Mouse (Mus musculus) kidney, adult 2 months (tissue): ENCODE data around the gene Akr1a1. TPM values are rescaled to one million over a fixed set of nuclear protein-coding genes. Genes with fewer than 3 reads are reported as not detected.

ENCODE experiments used
- DNase-seq: peaks from one replicate; pipeline ENCODE4 v3.0.0; 2021
- H3K27ac ChIP-seq: fragments of 200-500 bp; 2 replicates; pipeline ENCODE4 v1.5.1; 2012; ENCODE audit warnings: low read depth, low read length, control low read depth, inconsistent platforms; ENCODE audit not compliant: insufficient read depth
- H3K27me3 ChIP-seq: fragments of 200-500 bp; replicated peaks from 2 replicates; pipeline ENCODE4 v1.6.1; 2012; ENCODE audit warnings: mild to moderate bottlenecking, moderate library complexity, low read length, inconsistent platforms; ENCODE audit not compliant: control insufficient read depth, insufficient read depth
- H3K36me3 ChIP-seq: fragments of 200-500 bp; 2 replicates; pipeline ENCODE4 v1.6.1; 2012; ENCODE audit warnings: mild to moderate bottlenecking, moderate library complexity, low read length, inconsistent platforms; ENCODE audit not compliant: control insufficient read depth, insufficient read depth
- H3K4me1 ChIP-seq: fragments of 200-500 bp; 2 replicates; pipeline ENCODE4 v1.6.1; 2011; ENCODE audit warnings: low read length; ENCODE audit not compliant: control insufficient read depth, insufficient read depth
- H3K4me3 ChIP-seq: fragments of 200-500 bp; 2 replicates; pipeline ENCODE4 v1.5.1; 2011; ENCODE audit warnings: mild to moderate bottlenecking, low read depth, low read length, control low read depth; ENCODE audit not compliant: insufficient read depth
- CTCF ChIP-seq: fragments of 200-500 bp; conservative IDR thresholded peaks from 2 replicates; pipeline ENCODE4 v1.5.1; 2011; ENCODE audit warnings: low read depth, mild to moderate bottlenecking, control low read depth, low read length, moderate library complexity, mixed read lengths; ENCODE audit not compliant: insufficient read depth, insufficient read length
- POLR2A ChIP-seq: fragments of 200-500 bp; IDR thresholded peaks from one replicate; pipeline ENCODE4 v1.6.1; 2011; ENCODE audit warnings: low read depth, low read length, control low read depth
- WGBS: fragments of 180-500 bp; shearing (Covaris S2); methylation state at CpG from one replicate; pipeline ENCODE4 v1.1.7; 2018; 5-methylcytosine and 5-hydroxymethylcytosine counted together
- polyA plus RNA-seq: library from polyadenylated mRNA; depleted of rRNA; stranded (reverse); fragments of >200 nt; gene quantifications from 2 replicates; pipeline ENCODE4 v1.2.3, GENCODE M21; 2012

Gene Akr1a1
- polyA plus RNA-seq, 1 experiment, result 3,067 TPM

- no peak for TF ChIP-seq POLR2A
- TF ChIP-seq CTCF, result no peak
- no peaks in the 10 kb centered on the region for H3K27me3 ChIP-seq
- 0 out of 2 replicates have a peak overlapping the region, but pooled peaks have one; percentile 1 for H3K27ac ChIP-seq
- WGBS, result 43% methylated on average over 7 of the region's 7 CpGs
- no peak overlapping the region for H3K4me3 ChIP-seq
- peaks cover 13% of the 10 kb centered on the region for H3K36me3 ChIP-seq
- peaks cover 18% of the 10 kb centered on the region for H3K4me1 ChIP-seq
- DNase-seq, result no peak
Observed at GRCm38 (mm10) chr4:116645624-116646023, 5.9 kb downstream of the Akr1a1 start.

- peak; percentile 52 for DNase-seq
- peaks cover 18% of the 10 kb centered on the region for H3K36me3 ChIP-seq
- 26% methylated on average over 6 of the region's 6 CpGs for WGBS
- H3K4me1 ChIP-seq, result peaks cover 16% of the 10 kb centered on the region
- no peak overlapping the region for H3K4me3 ChIP-seq
- H3K27me3 ChIP-seq, result no peaks in the 10 kb centered on the region
- TF ChIP-seq CTCF, result peak; percentile 78
- TF ChIP-seq POLR2A, result no peak
- no peak overlapping the region for H3K27ac ChIP-seq
Observed at GRCm38 (mm10) chr4:116644326-116644725, 7.2 kb downstream of the Akr1a1 start.

- DNase-seq, result no peak
- H3K4me1 ChIP-seq, result peaks cover 9% of the 10 kb centered on the region
- H3K36me3 ChIP-seq, result peaks cover 25% of the 10 kb centered on the region
- WGBS, result 100% methylated on average over 1 of the region's 1 CpGs
- H3K4me3 ChIP-seq, result no peak overlapping the region
- no peaks in the 10 kb centered on the region for H3K27me3 ChIP-seq
- no peak for TF ChIP-seq POLR2A
- TF ChIP-seq CTCF, result 0 out of 2 replicates have a peak, but pooled peaks have one; percentile 9
- H3K27ac ChIP-seq, result no peak overlapping the region
Observed at GRCm38 (mm10) chr4:116642071-116642470, 9.4 kb downstream of the Akr1a1 start.

- peaks cover 28% of the 10 kb centered on the region for H3K36me3 ChIP-seq
Observed at GRCm38 (mm10) chr4:116638821-116639220, 12.7 kb downstream of the Akr1a1 start.

GRCm38 (mm10) chr4:116635197-116635596, 16.3 kb downstream of the Akr1a1 start:
- Histone ChIP-seq H3K4me3 (no peak overlapping the region), H3K36me3 (peaks cover 15% of the 10 kb centered on the region; the same call in 1 of the 2 replicates), H3K27ac (no peak overlapping the region), H3K27me3 (no peaks in the 10 kb centered on the region), H3K4me1 (no peaks in the 10 kb centered on the region)
- no peak for TF ChIP-seq CTCF
- TF ChIP-seq POLR2A, result no peak
- 72% methylated on average over 1 of the region's 1 CpGs for whole genome bisulfite sequencing
- no peak for DNase-seq

More at GRCm38 (mm10) chr4:116638821-116639220, 12.7 kb downstream of the Akr1a1 start:
- DNase-seq, result no peak
- no peaks in the 10 kb centered on the region for H3K4me1 ChIP-seq
- H3K4me3 ChIP-seq, result no peak overlapping the region
- H3K27me3 ChIP-seq, result no peaks in the 10 kb centered on the region
- WGBS, result 88% methylated on average over 6 of the region's 6 CpGs
- TF ChIP-seq POLR2A, result no peak
- TF ChIP-seq CTCF, result no peak
- H3K27ac ChIP-seq, result no peak overlapping the region

GRCm38 (mm10) chr4:116627722-116628662, 23.5 kb downstream of the Akr1a1 start, which contains the start of gene Nasp:
Gene Nasp, minus strand, starts transcription at chr4:116627941.
- H3K4me3 ChIP-seq, result peak within 1 kb of the TSS; percentile 59
- H3K27me3 ChIP-seq, result no peaks in the 10 kb centered on the region
- H3K36me3 ChIP-seq, result no peaks in the 10 kb centered on the region
- DNase-seq, result peak; percentile 93
- peaks cover 4% of the 10 kb centered on the region; the same call in 1 of the 2 replicates for H3K4me1 ChIP-seq
- 4% methylated on average over 23 of the region's 23 CpGs for WGBS
- TF ChIP-seq CTCF (no peak), POLR2A (no peak)
- H3K27ac ChIP-seq, result peak within 1 kb of the TSS; percentile 2; the same call in 1 of the 2 replicates

GRCm38 (mm10) chr4:116627359-116627716, 24.1 kb downstream of the Akr1a1 start:
- under 1% methylated on average over 13 of the region's 13 CpGs for WGBS

More at GRCm38 (mm10) chr4:116627359-116627716, 24.1 kb downstream of the Akr1a1 start:
- DNase-seq, result peak; percentile 96
- TF ChIP-seq POLR2A, result peak; percentile 80
- TF ChIP-seq CTCF, result no peak
- Histone ChIP-seq H3K27ac (peak overlapping the region; percentile 2; the same call in 1 of the 2 replicates), H3K36me3 (no peaks in the 10 kb centered on the region), H3K4me1 (peaks cover 4% of the 10 kb centered on the region; the same call in 1 of the 2 replicates), H3K27me3 (no peaks in the 10 kb centered on the region), H3K4me3 (peak overlapping the region; percentile 59)
